In genomic region chr10:54017904-54018454, GRCm38 (mm10) we compare ENCODE assay signal across 30 mouse cellular contexts. TPM values are rescaled to one million over a fixed set of nuclear protein-coding genes. Genes with fewer than 3 reads are reported as not detected.
DNase-seq lines count a peak whose midpoint lies in the region; ATAC-seq and TF ChIP-seq lines count a peak whose summit lies in the region.
"Had no signal": no experiment of that assay in that cellular context is flagged by ENCODE, and none has a peak within 500 bp of the region (broad histone marks: within the 10 kb centered on the region; RNA-seq: fewer than 3 reads in every experiment).

No protein-coding gene starts in this region.

- intact Hi-C loops in heart, postnatal 10 days (cut with DNase I), result no loop called here

- no peak overlapping the region for H3K27ac ChIP-seq in kidney, embryonic 16.5 days (ENCODE audit: low read length)
- H3K27ac ChIP-seq in kidney, adult 2 months (ENCODE audit: insufficient read depth, low read depth, low read length), result no peak overlapping the region
- no peak overlapping the region for H3K27ac ChIP-seq in stomach, postnatal 0 days (replicated peaks)
- H3K27ac ChIP-seq: heart, embryonic 13.5 days; hindbrain, embryonic 10.5 days; hindbrain, embryonic 15.5 days; layer of hippocampus, adult 2 months; liver, embryonic 14.5 days; macrophage; midbrain, embryonic 10.5 days; midbrain, embryonic 15.5 days; neural tube, embryonic 15.5 days had no signal

- no peak for TF ChIP-seq POLR2A in kidney, adult 2 months (IDR thresholded peaks at IDR 0.05; ENCODE audit: low read depth, low read length)

- TF ChIP-seq CTCF in kidney, adult 2 months (conservative IDR thresholded peaks at IDR 0.05; ENCODE audit: insufficient read depth, insufficient read length, low read depth, low read length), result no peak
- TF ChIP-seq CTCF in stomach, postnatal 0 days (IDR thresholded peaks at IDR 0.05; ENCODE audit: low read depth), result no peak

- peak; percentile 8 for DNase-seq in embryo, embryonic 10.5 days (ENCODE audit: low spot score)
- DNase-seq in embryo, embryonic 9.5 days (ENCODE audit: extremely low spot score), result no peak
- no peak for DNase-seq in kidney, adult 2 months
- no peak for DNase-seq in stomach, postnatal 0 days (ENCODE audit: low spot score)
- DNase-seq in gastrocnemius, postnatal 25 days, result no peak
- no peak for DNase-seq in heart, postnatal 10 days
- DNase-seq: adrenal gland, postnatal 14 days; cerebellum, adult 11 months; cerebellum, adult 9-10 months; gastrocnemius, postnatal 36 days; heart, postnatal 14 days; kidney, postnatal 25 days; left cerebral cortex, postnatal 4 days; lung, adult 2 months; lung, postnatal 10 days; spleen, adult 18-20 months had no signal

- peak; percentile 75 for ATAC-seq in kidney, embryonic 16.5 days (ENCODE audit: low FRiP score, low TSS enrichment)
- ATAC-seq in granulocyte monocyte progenitor cell, adult 5-6 weeks (replicated peaks; ENCODE audit: poor library complexity, severe bottlenecking), result peak; percentile 43
- peak; percentile 47; the same call in 1 of the 2 replicates for ATAC-seq in stomach, postnatal 0 days (ENCODE audit: low FRiP score, low TSS enrichment)
- ATAC-seq: forebrain, embryonic 14.5 days; inflammation-experienced regulatory T-cells, adult 6 months; midbrain, embryonic 15.5 days; Patski had no signal

- no peaks in the 10 kb centered on the region for H3K9me3 ChIP-seq in kidney, embryonic 16.5 days (ENCODE audit: low read length)
- H3K9me3 ChIP-seq in stomach, postnatal 0 days (ENCODE audit: control insufficient read depth, low read length), result no peaks in the 10 kb centered on the region
- H3K9me3 ChIP-seq: heart, embryonic 13.5 days; hindbrain, embryonic 10.5 days; hindbrain, embryonic 15.5 days; midbrain, embryonic 10.5 days; midbrain, embryonic 15.5 days; neural tube, embryonic 15.5 days had no signal

- peaks cover 15% of the 10 kb centered on the region; the same call in 1 of the 2 replicates for H3K4me1 ChIP-seq in kidney, embryonic 16.5 days (ENCODE audit: insufficient read depth, low read length)
- H3K4me1 ChIP-seq in kidney, adult 2 months (ENCODE audit: control insufficient read depth, insufficient read depth, low read length), result no peaks in the 10 kb centered on the region; the same call in 1 of the 2 replicates
- H3K4me1 ChIP-seq in stomach, postnatal 0 days (replicated peaks; ENCODE audit: control insufficient read depth, insufficient read depth), result no peaks in the 10 kb centered on the region
- H3K4me1 ChIP-seq: hindbrain, embryonic 10.5 days; hindbrain, embryonic 15.5 days; midbrain, embryonic 10.5 days; neural tube, embryonic 15.5 days had no signal

- no peak overlapping the region for H3K9ac ChIP-seq in kidney, embryonic 16.5 days (replicated peaks; ENCODE audit: low read length)
- no peak overlapping the region for H3K9ac ChIP-seq in stomach, postnatal 0 days (ENCODE audit: low read length)
- H3K9ac ChIP-seq: heart, embryonic 13.5 days; hindbrain, embryonic 15.5 days; liver, embryonic 14.5 days; midbrain, embryonic 15.5 days; neural tube, embryonic 15.5 days had no signal

- no peak overlapping the region for H3K4me2 ChIP-seq in kidney, embryonic 16.5 days (replicated peaks; ENCODE audit: low read depth, low read length)
- H3K4me2 ChIP-seq in stomach, postnatal 0 days (replicated peaks; ENCODE audit: low read depth), result no peak overlapping the region
- H3K4me2 ChIP-seq: heart, embryonic 13.5 days; hindbrain, embryonic 15.5 days; midbrain, embryonic 15.5 days; neural tube, embryonic 15.5 days had no signal

- no peaks in the 10 kb centered on the region for H3K27me3 ChIP-seq in kidney, embryonic 16.5 days (ENCODE audit: insufficient read depth, low read length)
- no peaks in the 10 kb centered on the region for H3K27me3 ChIP-seq in kidney, adult 2 months (replicated peaks; ENCODE audit: control insufficient read depth, insufficient read depth, low read length)
- H3K27me3 ChIP-seq in stomach, postnatal 0 days (ENCODE audit: control insufficient read depth, insufficient read depth, low read length), result no peaks in the 10 kb centered on the region
- H3K27me3 ChIP-seq: heart, embryonic 13.5 days; hindbrain, embryonic 15.5 days; midbrain, embryonic 15.5 days; neural tube, embryonic 15.5 days; Patski had no signal

- 57% methylated on average over 5 of the region's 5 CpGs for WGBS in kidney, embryonic 16.5 days
- WGBS in kidney, adult 2 months, result 63% methylated on average over 5 of the region's 5 CpGs
- WGBS in stomach, postnatal 0 days, result 53% methylated on average over 5 of the region's 5 CpGs

- no peak for TF ChIP-seq EP300 in stomach, postnatal 0 days (optimal IDR thresholded peaks at IDR 0.05)

- H3K4me3 ChIP-seq in kidney, embryonic 16.5 days (ENCODE audit: low read length), result no peak overlapping the region
- H3K4me3 ChIP-seq in kidney, adult 2 months (ENCODE audit: insufficient read depth, low read depth, low read length), result no peak overlapping the region
- H3K4me3 ChIP-seq in stomach, postnatal 0 days (ENCODE audit: low read depth, low read length), result no peak overlapping the region
- H3K4me3 ChIP-seq: heart, embryonic 13.5 days; hindbrain, embryonic 10.5 days; hindbrain, embryonic 15.5 days; layer of hippocampus, adult 2 months; midbrain, embryonic 10.5 days; midbrain, embryonic 15.5 days; neural tube, embryonic 15.5 days had no signal

- no peaks in the 10 kb centered on the region for H3K36me3 ChIP-seq in kidney, embryonic 16.5 days (ENCODE audit: insufficient read depth, low read length)
- H3K36me3 ChIP-seq in kidney, adult 2 months (ENCODE audit: control insufficient read depth, insufficient read depth, low read length), result no peaks in the 10 kb centered on the region
- H3K36me3 ChIP-seq in stomach, postnatal 0 days (ENCODE audit: control insufficient read depth, insufficient read depth, low read length), result no peaks in the 10 kb centered on the region
- H3K36me3 ChIP-seq: heart, embryonic 13.5 days; hindbrain, embryonic 10.5 days; hindbrain, embryonic 15.5 days; midbrain, embryonic 10.5 days; midbrain, embryonic 15.5 days; neural tube, embryonic 15.5 days had no signal

RNA-seq across cellular contexts. Expression of gene Man1a, which starts 58.4 kb away (rescaled TPM):
- polyA plus RNA-seq in kidney, embryonic 16.5 days (2015; fragmentation: Nextera tagmentation; extraction: Ambion mirVana), result 6.5 and 8.4 TPM in 2 replicates
- polyA plus RNA-seq in kidney, adult 2 months (2012; rRNA removed), result 30.5 and 33.4 TPM in 2 replicates
- 51.7 and 66.8 TPM in 2 replicates for total RNA-seq in granulocyte monocyte progenitor cell, adult 5-6 weeks (2014; fragmentation: Nextera tagmentation)
- 74.8 and 82.5 TPM in 2 replicates for total RNA-seq in granulocyte monocyte progenitor cell, adult 5-6 weeks (2017)
- 11.0 and 11.1 TPM in 2 replicates for polyA plus RNA-seq in stomach, postnatal 0 days (2015; fragmentation: Nextera tagmentation; extraction: Ambion mirVana)
- 10 to 100 TPM in 1 of 2 experiments, 1 to 10 TPM in 1; 9.3 to 15.8 TPM for total RNA-seq in gastrocnemius, postnatal 25 days (2021)
- total RNA-seq in heart, postnatal 10 days (2021), result 10 to 100 TPM; 25.7 to 28.1 TPM
